Mouse (Mus musculus) liver, embryonic 14.5 days (tissue): ENCODE measurements at regions not wholly inside any gene's neighbourhood (a gene's known extent, or its start where the extent isn't known, plus 50 kb on each side); places are given as distances from the start of the nearest gene placed in this dataset.

Experiments
- CTCF ChIP-seq: IDR thresholded peaks from 2 replicates; pipeline ENCODE4 v1.5.1; 2016; ENCODE audit warnings: antibody characterized with exemption, low read depth, control low read depth
- EP300 ChIP-seq: IDR thresholded peaks from 2 replicates; pipeline ENCODE4 v1.6.1; 2016; ENCODE audit warnings: antibody characterized with exemption, low read depth

DNA sequence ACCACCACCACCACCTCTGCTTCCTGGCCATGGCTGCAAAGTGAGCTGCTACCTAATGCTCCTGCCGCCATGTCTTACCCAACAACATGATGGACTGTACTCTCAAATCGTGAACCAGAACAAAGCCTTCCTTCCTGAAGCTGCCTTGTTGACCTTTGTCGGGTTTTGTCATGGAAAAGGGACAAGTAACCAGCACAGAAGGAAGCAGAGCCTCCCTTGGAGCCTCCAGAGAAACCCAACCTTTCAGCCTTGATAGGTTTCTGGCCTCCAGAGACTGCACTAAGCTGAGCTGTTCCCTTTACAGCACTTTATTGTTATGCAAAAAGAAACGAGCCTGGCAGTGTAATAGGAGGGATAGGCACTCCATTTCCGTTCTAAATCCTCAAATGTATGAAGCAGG, 259.8 kb downstream of the Rybp start:
- TF ChIP-seq CTCF (no peak), EP300 (no peak)
